Mouse (Mus musculus) ZHBTc4 (cell line): Measurements from ENCODE around the gene Hdhd3.
A peak's percentile ranks its signal among the peaks of the same experiment; 100 is the strongest.
"Not testable (repeated sequence)": the region's sequence is repeated elsewhere in the genome, so short reads cannot be mapped to it uniquely, and the experiment has no call there.

Experiments used
- DNase-seq: peaks from one replicate; pipeline ENCODE4 v3.0.0-alpha.2; 2011; ENCODE audit warnings: low read depth, low spot score

Gene Hdhd3

DNA sequence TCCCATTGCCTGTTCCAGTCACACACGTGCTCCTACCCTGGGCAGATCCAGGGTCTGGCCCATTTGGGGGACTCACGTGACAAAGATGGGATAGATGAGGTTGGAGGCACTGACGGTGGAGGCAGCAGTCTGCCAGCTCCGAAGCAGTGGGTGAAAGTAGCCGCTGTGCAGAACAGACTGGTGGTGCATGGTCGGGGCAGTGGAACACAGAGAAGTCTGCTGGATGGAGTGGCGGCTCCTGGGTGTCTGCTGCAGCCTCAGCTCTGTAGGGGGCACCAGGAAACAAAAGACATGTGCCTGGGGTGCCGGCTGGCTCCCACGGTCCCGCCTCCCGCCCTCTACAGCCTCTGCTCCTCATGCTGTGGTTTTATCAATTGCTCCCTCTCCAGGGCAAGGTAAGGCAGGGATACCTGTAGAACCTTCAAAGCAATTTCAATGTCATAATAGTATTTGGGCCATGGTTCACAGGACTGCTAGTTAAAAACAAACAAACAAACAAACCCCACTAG lies 10.8 kb upstream of the Hdhd3 start:
- DNase-seq, result peak; percentile 50

DNA sequence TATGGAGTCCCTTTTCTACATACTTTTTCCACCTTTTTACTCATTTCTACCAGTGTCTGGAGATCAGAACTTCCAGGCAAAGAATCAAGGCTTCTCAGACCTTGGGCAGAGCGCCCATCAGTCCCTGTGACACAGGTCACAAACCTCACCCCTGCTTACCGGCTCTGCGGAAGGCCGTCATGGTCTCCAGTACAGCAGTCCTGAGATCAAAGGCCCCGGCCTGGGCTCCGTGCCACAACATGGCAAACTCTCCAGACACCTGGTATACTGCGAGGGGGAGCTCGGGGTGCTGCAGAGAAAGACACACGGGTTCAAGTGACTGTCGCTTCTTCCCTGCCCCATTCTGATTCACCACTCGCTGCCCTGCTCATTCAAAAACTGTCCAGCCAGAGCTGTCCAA lies 6.7 kb upstream of the Hdhd3 start:
- no peak for DNase-seq

DNA sequence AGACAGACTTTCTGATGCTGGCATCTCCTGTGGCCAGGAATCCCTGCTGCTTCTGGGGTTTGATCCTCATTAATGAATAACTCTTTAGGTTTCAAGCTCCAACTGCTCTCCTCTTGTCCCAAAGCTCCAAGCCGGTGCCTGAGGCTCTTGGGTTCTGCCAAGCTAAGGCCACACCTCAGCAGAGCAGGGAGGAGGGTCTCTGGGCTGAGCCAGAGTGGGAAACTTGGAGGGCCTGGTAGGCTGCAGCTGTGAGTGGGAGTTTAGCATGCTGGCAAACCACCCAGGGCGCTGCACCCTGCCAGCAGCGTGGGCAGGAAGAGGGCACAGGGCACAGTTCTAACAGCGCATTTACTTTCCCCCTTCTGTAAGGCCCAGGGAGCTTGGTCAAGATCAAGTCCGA lies 5.6 kb upstream of the Hdhd3 start:
- DNase-seq, result no peak

DNA sequence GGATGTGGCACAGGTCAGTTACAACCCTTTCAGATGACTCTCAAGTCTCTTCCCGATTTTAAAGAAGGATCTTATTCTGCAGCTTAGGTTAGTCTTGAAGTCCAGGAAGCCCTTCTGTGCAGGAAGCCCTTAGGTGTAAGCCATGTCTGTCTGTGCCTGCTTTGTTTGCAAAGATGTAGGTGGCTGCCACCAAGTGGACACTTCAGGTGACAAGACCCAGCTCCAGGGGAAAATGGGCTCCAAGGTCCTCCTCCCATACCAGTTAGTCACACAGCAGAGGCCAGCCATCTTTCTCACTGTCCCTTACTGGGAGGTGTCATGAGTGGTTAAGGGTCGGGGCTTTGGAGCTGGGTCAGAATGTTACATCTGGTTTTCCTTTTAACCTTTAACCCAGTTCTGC lies 3.5 kb upstream of the Hdhd3 start:
- DNase-seq, result no peak

DNA sequence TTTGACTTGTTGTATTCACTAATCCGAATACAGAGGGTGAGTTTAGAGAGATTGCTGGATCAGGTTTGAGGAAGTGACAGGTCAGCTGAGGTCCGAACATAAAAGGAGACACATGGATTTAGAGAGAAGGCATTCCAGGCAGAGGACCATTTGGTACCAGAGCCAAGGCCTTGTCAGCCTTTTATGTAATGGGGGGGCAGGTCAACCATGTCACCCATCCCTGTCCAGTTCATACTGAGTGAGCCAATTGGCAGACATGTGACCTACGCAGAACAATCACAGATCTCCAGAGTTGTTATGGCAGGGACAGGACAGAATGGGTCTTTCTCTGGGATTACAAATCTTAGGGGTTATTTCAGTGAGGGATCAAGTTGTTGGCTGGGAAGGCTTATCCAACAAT lies 2.7 kb upstream of the Hdhd3 start:
- DNase-seq, result no peak

DNA sequence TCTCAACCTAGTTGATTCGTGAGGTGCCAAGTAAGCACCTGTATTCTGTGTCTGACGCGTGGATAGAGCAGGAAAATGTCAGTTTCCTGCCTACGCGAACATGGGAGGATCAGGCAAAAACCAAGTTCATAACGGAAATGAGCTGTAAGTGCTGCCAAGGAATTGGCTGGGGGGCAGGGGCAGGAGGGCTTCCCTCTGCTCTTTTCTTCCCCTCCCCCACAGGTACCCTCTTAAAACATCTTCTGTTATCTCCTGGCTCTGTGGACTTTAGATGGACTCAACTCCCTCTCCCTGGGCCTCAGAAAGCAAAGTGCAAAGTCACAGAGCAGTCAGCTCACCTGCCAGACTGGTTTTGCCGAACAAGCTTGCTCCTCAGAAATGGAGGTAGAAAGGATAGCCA lies 298 bp downstream of the Hdhd3 start:
- no peak for DNase-seq

DNA sequence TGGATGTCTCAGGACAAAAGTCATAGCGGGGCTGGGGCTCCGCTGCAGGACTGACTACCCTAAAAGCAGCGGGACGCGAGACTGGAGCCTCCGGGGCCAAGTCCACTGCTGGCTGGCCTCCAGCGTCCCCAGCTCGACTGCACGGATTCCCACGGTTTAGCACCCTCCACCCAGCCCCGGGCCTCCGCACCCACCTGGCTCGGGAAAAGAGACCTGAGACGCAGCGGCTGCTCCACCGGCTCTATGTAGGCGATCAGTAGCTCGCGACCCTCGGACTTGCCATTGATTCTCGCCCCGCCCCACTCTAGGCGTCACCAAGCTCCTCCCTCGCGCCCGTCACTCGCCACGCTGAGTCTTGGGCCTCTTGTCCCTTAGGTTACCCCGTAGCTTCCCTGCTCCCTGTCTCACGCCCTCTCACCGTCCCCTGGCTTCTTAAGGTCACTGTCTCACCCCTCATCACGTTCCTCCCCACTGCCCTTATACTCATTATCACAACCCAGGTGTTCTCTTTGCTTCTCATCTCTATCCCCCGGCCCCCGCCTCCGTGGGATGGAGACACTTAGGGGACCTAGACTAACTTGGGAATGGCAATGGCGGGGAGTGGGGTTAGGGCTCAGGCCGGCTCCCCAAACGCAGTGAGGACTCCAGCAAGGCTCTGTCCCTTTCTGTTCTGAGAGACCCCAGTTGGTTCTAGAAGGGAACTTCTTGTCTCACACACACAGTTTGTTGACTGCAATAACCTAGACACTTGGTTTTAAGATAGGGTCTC lies 1.1 kb downstream of the Hdhd3 start:
- DNase-seq, result peak; percentile 91

DNA sequence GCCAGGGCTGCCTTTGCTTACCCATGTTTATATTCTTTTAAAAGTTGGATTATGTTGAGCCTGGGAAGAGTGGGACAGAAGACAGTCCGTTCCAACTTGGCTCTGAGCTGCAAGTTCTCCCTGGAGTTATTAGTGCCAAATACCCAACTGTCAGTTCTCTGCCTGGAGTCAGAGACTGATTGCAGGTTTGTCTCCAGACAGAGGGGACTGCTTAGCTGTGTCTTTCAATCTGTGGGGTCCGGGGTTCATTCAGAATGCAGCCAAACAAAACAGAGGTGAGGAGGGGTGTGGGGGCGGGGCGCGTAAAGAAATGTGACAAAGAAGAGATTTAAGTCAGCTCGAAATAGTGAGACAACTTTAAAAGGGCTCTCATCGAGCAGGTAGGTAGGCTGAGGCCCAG lies 1.7 kb downstream of the Hdhd3 start:
- no peak for DNase-seq

DNA sequence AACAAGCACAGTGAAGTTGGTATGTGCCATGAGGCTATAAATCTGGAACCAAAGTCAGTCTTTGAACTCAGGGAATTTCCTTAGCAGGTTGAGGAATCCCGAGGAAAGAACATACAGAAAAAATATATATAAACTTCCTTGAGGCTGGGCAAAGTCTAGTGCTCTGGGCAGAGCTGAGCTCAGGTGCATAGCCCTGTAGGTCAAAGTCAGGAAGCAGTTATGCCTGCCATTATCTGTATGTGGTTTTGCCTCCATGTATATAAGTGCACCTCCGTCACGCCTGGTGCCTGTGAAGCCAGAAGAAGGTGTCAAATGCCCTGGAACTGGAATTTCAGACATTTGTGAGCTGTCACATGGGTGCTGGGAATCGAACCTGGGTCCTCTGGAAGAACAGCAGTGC lies 2.5 kb downstream of the Hdhd3 start:
- no peak for DNase-seq

DNA sequence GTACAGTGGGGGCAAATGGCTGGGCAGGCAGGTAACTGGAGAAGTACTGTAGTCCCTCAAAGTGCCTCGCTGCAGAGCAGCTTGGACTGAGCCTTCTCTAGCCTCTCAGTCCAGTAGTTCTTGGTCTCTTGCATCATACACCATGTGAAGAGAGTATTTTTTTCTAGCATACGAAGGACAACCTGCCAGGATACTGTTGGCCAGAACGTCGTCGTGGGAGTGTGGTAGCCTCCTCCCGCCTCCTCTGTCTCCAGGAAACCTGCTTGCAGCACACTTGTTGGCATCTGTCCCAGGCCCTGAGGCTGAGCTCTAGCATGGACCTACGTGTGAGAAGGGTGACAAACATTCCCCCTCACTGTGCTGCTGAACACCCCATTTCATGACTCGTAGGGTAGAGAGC lies 6.5 kb downstream of the Hdhd3 start:
- no peak for DNase-seq

DNA sequence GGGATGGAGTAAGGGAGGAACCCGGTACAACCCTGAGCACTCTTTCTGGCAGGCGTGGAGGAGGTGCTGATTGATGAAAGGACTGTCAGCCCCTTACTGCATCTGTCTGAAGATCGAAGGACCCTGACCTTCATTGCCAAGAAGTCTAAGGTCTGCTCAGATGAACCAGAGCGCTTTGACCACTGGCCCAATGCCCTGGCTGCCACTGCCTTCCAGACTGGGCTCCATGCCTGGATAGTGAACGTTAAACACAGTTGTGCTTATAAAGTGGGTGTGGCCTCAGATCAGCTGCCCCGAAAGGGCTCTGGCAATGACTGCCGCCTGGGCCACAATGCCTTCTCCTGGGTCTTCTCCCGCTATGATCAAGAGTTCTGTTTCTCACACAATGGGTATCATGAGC lies 7.3 kb downstream of the Hdhd3 start:
- no peak for DNase-seq

DNA sequence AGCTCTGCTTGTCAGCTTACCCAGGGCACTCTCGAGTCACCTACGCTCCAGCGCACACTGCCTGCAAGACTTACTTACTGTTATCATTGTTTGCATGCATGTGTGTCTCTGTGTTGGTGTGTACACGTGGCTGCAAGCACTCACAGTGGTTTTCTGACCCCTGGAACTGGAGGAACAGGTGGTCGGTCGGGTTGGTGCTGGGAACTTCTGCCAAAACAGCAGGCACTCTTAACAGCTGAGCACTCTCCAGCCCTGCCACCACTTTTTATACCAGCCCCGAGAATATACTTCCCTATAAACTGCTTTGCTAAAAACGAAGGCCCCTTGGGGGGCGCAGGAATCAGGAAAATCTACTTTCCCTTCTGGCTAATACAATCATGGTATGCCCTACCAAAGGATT lies 9.0 kb downstream of the Hdhd3 start:
- no peak for DNase-seq

DNA sequence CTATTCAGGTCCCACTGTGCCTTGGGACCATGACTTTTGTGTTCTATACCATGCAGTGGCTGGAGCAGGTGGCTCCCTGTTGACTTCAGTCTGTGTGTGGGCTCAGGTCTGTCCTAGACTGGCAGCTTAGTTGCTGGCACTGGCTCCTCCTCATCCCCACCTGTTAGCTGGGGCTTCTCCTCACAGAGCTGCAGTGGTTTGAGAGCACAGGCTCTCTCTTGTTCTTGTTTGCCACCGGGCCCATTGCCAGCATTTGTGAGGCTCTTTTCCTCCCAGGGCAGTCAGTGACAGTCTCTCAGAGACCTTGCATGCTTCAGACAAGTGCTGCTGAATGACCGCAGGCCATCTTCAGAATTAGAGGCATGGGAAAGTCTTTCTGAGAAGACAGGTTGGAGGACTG lies 10.6 kb downstream of the Hdhd3 start:
- DNase-seq, result no peak

DNA sequence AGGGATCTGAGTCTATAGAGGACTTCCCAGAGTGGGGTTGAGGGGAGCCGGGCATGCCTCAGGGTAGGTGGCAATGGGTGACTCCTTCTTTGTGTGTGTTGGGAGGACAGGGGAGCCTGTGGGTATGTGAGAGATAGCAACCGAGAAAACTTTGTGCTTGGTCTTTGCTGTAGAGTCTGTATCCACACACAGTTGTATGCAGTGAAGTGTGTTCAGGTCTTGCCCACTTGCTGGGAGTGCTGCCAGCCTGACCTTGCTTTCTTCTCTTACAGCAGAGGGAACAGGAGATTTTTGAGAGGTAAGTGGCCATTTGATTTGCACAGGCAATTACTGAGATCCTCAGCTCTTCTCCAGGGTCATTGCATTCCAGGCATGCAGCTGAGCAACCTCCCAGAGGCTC lies 15.4 kb downstream of the Hdhd3 start:
- DNase-seq, result no peak

DNA sequence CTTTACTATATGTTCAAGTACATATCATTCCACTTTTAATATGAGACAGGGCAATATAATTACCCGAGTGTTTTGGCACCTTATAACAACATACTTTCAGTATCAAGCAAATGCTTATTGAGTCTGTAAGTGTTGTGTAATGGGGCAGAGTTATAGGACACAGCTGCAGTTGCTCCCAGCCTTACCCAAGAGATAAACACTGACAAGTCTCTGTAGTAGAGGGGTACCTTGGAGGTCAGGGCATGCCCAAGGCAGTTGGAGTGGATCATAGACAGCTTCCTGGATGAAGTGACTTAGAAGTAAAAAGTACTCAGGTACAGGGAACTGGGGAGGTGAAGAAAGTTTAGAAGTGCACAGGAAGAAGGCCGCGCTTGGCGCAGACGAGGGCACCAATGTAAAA lies 16.1 kb downstream of the Hdhd3 start:
- no peak for DNase-seq

DNA sequence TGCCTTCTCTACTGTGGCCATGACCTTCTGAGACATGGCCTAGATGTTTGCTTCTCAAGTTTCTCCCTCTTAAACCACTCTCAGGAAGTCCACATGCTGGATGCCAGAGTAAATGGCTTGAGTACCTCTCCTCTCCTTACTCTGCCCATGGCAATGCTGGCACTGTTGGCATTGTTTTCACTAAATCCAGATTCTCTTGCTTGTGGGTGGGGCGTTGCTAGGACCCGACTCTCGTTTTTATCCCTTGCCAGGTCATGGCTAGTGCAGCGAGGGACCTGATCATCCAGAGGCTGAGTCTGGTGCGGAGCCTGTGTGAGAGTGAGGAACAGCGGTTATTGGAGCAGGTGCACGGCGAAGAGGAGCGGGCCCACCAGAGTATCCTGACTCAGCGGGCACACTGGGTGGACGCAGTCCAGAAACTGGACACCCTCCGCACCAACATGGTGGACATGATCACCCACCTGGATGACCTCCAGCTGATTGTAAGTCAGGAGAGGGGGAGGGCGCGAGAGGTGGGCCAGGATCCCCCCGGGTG lies 17.0 kb downstream of the Hdhd3 start:
- DNase-seq, result no peak

DNA sequence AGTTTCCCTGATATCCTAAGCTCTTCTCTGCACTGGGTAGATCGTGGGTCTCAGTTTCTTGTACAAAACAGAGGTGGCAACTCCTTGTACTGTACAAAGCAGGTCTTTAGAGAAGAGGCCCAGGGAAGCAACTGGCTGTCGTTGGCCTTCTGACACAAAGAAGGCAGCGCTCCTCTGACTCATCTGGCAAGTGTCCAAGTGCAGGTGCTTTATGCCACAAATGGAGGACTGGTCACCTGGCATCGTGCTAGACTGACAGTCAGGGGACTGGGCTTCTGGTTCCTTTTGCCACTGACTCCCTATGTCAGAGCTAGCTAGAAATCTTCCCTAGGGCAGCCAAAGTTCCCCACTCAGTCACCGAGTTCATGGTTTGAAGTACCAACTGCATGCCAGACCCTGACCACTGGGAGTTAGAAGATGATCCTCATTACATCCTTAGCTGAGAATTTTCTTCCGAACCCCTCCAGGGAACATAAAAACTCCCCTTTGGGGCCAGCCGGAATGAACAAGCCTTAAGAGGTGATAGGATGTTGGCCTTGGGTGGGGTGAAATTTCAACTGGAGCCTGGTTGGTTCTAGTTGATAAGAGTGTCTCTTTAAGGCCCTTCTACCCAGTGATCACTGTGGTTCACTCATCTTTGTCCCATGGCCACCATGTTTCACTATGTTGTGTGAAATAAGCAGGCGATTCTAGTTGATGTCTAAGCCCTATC lies 17.7 kb downstream of the Hdhd3 start:
- no peak for DNase-seq

DNA sequence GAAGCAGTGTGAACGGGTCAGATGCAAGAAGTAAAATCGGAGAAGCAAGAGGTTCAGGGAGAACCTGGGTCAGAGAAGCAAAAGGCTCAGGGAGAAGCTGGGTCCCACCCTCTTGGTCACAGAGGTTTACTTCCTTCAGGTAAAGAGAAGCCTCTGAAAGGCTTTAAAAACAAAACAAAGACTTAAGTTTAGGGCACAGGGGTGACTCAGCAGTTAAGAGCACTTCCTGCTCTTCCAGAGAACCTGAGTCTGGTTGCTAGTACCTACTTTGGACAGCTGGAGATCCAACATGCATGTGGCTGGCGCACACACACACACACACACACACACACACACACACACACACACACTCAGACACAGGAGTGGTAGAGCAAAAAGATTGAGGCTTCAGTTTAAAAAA lies 18.3 kb downstream of the Hdhd3 start:
- DNase-seq, result no peak

DNA sequence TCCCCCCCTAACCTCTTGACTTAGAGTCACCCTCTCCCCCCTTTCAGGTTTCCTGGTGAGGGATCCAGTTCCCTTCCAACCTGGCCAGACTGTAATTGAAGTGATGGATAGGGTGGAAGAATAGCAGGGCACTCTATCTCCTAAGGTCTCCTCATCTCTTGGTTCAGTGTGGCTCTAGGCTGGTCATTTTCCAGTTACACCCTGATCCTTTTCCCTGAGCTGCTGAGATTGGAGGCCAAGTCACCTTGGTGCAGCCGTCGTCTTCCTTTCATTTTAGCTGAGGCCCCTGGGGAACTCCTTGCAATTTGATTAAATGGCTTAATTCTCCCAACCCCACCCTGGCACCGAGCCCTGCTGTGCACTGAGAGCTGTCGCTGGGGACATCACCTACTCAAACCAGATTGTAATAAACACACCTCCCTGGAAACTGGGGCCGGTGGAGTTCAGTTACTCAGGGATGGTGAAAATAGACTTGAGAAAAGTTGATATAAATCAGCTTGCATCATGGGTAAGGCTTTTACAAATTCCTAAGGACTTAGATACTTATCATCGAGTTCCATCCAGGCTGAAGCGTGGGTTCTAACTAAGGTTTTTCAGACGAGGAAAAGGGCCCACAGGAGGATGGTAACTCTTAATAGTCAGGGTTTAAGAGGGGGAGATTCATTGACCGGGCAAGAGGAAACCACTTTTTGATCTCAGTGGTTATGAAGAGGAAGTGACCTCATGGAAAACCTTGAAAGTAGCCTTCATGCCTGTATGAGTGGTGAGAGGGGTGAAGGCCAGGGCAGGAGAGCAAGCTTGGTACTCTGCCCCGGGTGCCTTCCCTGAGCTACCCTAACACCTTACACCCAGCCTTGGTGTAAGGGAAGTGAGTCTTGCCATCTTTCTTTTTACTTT lies 22.3 kb downstream of the Hdhd3 start:
- peak; percentile 11 for DNase-seq

DNA sequence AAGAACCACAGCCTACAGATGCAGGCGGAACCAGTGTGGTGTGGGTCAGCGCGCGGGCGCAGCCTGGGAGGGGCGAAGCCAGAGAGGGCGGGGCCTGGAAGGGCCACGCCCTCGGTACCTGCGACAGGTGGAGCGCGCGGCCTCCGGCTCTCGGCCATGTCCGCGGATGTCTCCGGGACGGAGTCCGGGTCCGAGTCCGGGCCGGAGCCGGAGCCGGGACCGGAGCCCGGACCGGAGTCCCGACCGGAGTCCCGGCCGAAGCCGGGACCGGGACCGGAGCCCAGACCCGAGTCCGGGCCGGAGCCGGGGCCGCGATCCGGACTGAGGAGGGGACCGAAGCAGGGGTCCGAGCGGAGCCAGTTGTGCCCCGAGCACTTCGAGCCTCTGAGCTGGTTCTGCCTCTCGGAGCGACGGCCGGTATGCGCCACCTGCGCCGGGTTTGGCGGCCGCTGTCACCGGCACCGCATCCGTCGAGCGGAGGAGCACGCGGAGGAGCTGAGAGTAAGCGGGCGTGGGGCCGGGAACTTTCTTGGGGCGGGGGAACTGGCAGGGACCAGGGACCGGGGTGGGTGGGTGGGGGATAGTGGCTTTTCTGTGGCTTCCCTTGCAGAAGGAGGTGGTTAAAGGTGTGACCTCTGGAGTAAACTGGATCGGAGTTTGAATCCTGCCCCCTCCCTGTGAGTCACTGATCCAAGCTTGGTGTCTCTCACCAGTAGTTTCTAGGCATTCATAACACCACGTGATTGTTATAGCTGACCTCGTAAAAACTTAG lies 23.1 kb downstream of the Hdhd3 start, which contains the start of gene Bspry:
TSS of gene Bspry (plus strand) at position 117 of the 772 bp plus-strand sequence.
- peak; percentile 80 for DNase-seq

DNA sequence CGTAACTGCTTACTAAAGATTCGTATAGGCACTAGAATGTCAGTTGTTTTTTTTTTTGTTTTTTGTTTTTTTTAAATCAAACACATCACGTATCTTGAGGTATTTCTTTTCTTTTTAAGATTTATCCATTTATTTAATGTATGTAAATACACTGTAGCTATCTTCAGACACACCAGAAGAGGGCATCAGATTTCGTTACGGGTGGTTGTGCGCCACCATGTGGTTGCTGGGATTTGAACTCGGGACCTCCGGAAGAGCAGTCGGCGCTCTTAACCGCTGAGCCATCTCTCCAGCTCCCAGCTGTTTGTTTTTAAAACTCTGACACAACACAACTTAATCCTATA lies 23.7 kb downstream of the Hdhd3 start:
- DNase-seq, result not testable (repeated sequence)
